Mouse (Mus musculus) heart, adult 2 months (tissue): ENCODE measurements around the gene Olfr463. TPM values are rescaled to one million over a fixed set of nuclear protein-coding genes. Genes with fewer than 3 reads are reported as not detected.

Source experiments
- DNase-seq, 2 experiments: peaks; one replicate each; pipeline ENCODE4 v3.0.0; 2021
- H3K27ac ChIP-seq: fragments of 200-600 bp; 2 replicates; pipeline ENCODE4 v1.8.1; 2022
- H3K27me3 ChIP-seq: fragments of 200-500 bp; 2 replicates; pipeline ENCODE4 v1.6.1; 2012; ENCODE audit warnings: mild to moderate bottlenecking, low read length, inconsistent platforms, mixed read lengths; ENCODE audit not compliant: control insufficient read depth, insufficient read depth
- H3K36me3 ChIP-seq: fragments of 200-500 bp; 2 replicates; pipeline ENCODE4 v1.6.1; 2012; ENCODE audit warnings: low read length, inconsistent platforms; ENCODE audit not compliant: control insufficient read depth, insufficient read depth
- H3K4me1 ChIP-seq: fragments of 200-500 bp; 2 replicates; pipeline ENCODE4 v1.6.1; 2011; ENCODE audit warnings: low read length; ENCODE audit not compliant: control insufficient read depth, insufficient read depth
- H3K4me3 ChIP-seq: fragments of 200-600 bp; 2 replicates; pipeline ENCODE4 v1.8.1; 2022
- H3K79me2 ChIP-seq: fragments of 200-500 bp; replicated peaks from 2 replicates; pipeline ENCODE4 v1.6.1; 2012; ENCODE audit warnings: mild to moderate bottlenecking, inconsistent platforms, low read length, moderate library complexity, mixed read lengths; ENCODE audit not compliant: control insufficient read depth, insufficient read depth
- H3K9ac ChIP-seq: fragments of 200-500 bp; 2 replicates; pipeline ENCODE4 v1.6.1; 2012; ENCODE audit warnings: low read depth, mild to moderate bottlenecking, control low read depth, inconsistent platforms, low read length, mixed read lengths
- CTCF ChIP-seq: fragments of 200-600 bp; IDR thresholded peaks from 2 replicates; pipeline ENCODE4 v1.8.1; 2022; ENCODE audit warnings: antibody characterized with exemption, mild to moderate bottlenecking, moderate library complexity
- EP300 ChIP-seq: fragments of 200-500 bp; IDR thresholded peaks from 2 replicates; pipeline ENCODE4 v1.6.1; 2011; ENCODE audit warnings: low read depth, low read length, control low read depth; ENCODE audit not compliant: insufficient read depth
- POLR2A ChIP-seq: fragments of 200-500 bp; IDR thresholded peaks from 2 replicates; pipeline ENCODE4 v1.6.1; 2011; ENCODE audit warnings: mild to moderate bottlenecking, low read depth, low read length, control low read depth; ENCODE audit not compliant: insufficient read depth
- WGBS: fragments of 180-500 bp; shearing (Covaris S2); methylation state at CpG from one replicate; pipeline ENCODE4 v1.1.7; 2018; 5-methylcytosine and 5-hydroxymethylcytosine counted together
- intact Hi-C: fragments of 180-260 bp; cut with DNase I; formaldehyde crosslinking; loops from one replicate; pipeline ENCODE4 v1.15.1; 2025
- long read RNA-seq: library from polyadenylated mRNA; stranded (forward); transcript quantifications from one replicate; pipeline ENCODE4 v2.0.0, GENCODE M21; 2021
- polyA plus RNA-seq: library from polyadenylated mRNA; depleted of rRNA; stranded (reverse); fragments of >200 nt; gene quantifications from 2 replicates; pipeline ENCODE4 v1.2.3, GENCODE M21; 2012; rRNA removed
- total RNA-seq, 2 experiments: library from RNA; stranded (reverse); gene quantifications; 2 replicates each; pipeline ENCODE4 v1.2.3; 2021

Olfr463 gene
- total RNA-seq (not detected), polyA plus RNA-seq (not detected in 2 replicates)
- long read RNA-seq = 0 reads

GRCm38 (mm10) chr11:87897287-87897686 lies at the start of gene Olfr463:
TSS of gene Olfr463 (minus strand) at chr11:87897387.
- Histone ChIP-seq H3K27me3 (no peaks in the 10 kb centered on the region), H3K4me1 (no peaks in the 10 kb centered on the region), H3K9ac (no peak within 1 kb of the TSS), H3K27ac (no peak within 1 kb of the TSS), H3K4me3 (no peak within 1 kb of the TSS), H3K36me3 (no peaks in the 10 kb centered on the region), H3K79me2 (no peaks in the 10 kb centered on the region)
- no peak for TF ChIP-seq CTCF
- TF ChIP-seq EP300 = no peak
- no peak for TF ChIP-seq POLR2A
- intact Hi-C loops = no loop called here
- no peak for DNase-seq

- 60% methylated on average over 3 of the region's 3 CpGs for WGBS
- no peaks in the 10 kb centered on the region for H3K79me2 ChIP-seq
- no peaks in the 10 kb centered on the region for H3K27me3 ChIP-seq
- intact Hi-C loops = no loop called here
- TF ChIP-seq POLR2A = no peak
- TF ChIP-seq EP300 = no peak
- no peak for TF ChIP-seq CTCF
- no peak overlapping the region for H3K27ac ChIP-seq
- no peak overlapping the region for H3K4me3 ChIP-seq
- no peaks in the 10 kb centered on the region for H3K36me3 ChIP-seq
- no peak for DNase-seq
- H3K4me1 ChIP-seq = no peaks in the 10 kb centered on the region
- no peak overlapping the region for H3K9ac ChIP-seq
Measured at GRCm38 (mm10) chr11:87935467-87935866, 38.3 kb upstream of the Olfr463 start.

DNA sequence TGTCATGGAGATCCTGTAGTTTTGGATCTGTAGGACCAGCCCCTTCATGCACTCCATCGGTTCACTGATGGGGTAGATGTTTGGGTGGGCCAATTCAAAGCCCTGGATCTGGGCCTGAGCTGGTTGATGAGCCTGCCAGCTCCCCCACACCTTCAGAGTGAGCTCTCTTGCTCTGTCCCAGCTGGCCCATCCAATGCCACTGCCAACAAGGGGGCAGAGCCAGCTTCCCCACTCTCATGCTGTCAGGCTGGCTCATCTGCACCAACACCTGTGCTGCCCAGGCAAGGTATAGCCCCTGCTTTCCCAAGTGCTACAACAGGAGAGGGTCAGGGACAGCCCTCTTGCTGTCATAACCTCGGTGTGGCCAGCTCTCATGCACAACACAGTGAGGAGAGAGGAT lies 36.5 kb upstream of the Olfr463 start:
- H3K27me3 ChIP-seq = no peaks in the 10 kb centered on the region
- H3K4me3 ChIP-seq = no peak overlapping the region
- no peaks in the 10 kb centered on the region for H3K36me3 ChIP-seq
- H3K4me1 ChIP-seq = no peaks in the 10 kb centered on the region
- H3K79me2 ChIP-seq = no peaks in the 10 kb centered on the region
- intact Hi-C loops = no loop called here
- 65% methylated on average over 2 of the region's 2 CpGs for WGBS
- DNase-seq = no peak
- no peak for TF ChIP-seq EP300
- no peak for TF ChIP-seq CTCF
- no peak for TF ChIP-seq POLR2A
- no peak overlapping the region for H3K9ac ChIP-seq
- no peak overlapping the region for H3K27ac ChIP-seq

- H3K9ac ChIP-seq = no peak overlapping the region
- H3K4me3 ChIP-seq = no peak overlapping the region
- intact Hi-C loops = no loop called here
- no peaks in the 10 kb centered on the region for H3K36me3 ChIP-seq
- DNase-seq = no peak
- H3K79me2 ChIP-seq = no peaks in the 10 kb centered on the region
- no peaks in the 10 kb centered on the region for H3K4me1 ChIP-seq
- WGBS = 91% methylated on average over 2 of the region's 2 CpGs
- H3K27me3 ChIP-seq = no peaks in the 10 kb centered on the region
- TF ChIP-seq CTCF = no peak
- TF ChIP-seq EP300 = no peak
- no peak for TF ChIP-seq POLR2A
- no peak overlapping the region for H3K27ac ChIP-seq
Measured at GRCm38 (mm10) chr11:87930348-87930747, 33.2 kb upstream of the Olfr463 start.

- intact Hi-C loops = no loop called here
- Histone ChIP-seq H3K4me3 (no peak within 1 kb of the TSS), H3K9ac (no peak within 1 kb of the TSS), H3K36me3 (no peaks in the 10 kb centered on the region), H3K79me2 (no peaks in the 10 kb centered on the region), H3K4me1 (no peaks in the 10 kb centered on the region), H3K27ac (no peak within 1 kb of the TSS), H3K27me3 (peaks cover 1% of the 10 kb centered on the region; the same call in 1 of the 2 replicates)
- TF ChIP-seq EP300 (no peak), POLR2A (no peak), CTCF (no peak)
- no peak for DNase-seq
- 28% methylated on average over 5 of the region's 5 CpGs for WGBS
Measured at GRCm38 (mm10) chr11:87920966-87921365, 23.8 kb upstream of the Olfr463 start, which contains the start of gene Olfr464. TSS of gene Olfr464 (minus strand) at chr11:87920967.

GRCm38 (mm10) chr11:87920301-87920700 lies 23.1 kb upstream of the Olfr463 start:
- intact Hi-C loops = no loop called here
- Histone ChIP-seq H3K27ac (no peak overlapping the region), H3K79me2 (no peaks in the 10 kb centered on the region), H3K9ac (no peak overlapping the region), H3K36me3 (no peaks in the 10 kb centered on the region), H3K27me3 (peaks cover 1% of the 10 kb centered on the region; the same call in 1 of the 2 replicates), H3K4me1 (no peaks in the 10 kb centered on the region), H3K4me3 (no peak overlapping the region)
- 55% methylated on average over 2 of the region's 2 CpGs for WGBS
- no peak for DNase-seq
- TF ChIP-seq CTCF = no peak
- TF ChIP-seq POLR2A = no peak
- TF ChIP-seq EP300 = no peak
